Mouse (Mus musculus) myocyte (in vitro differentiated cells): ENCODE results near the gene Plxnc1.

Source experiments
- E2F4 ChIP-seq: IDR thresholded peaks from one replicate; pipeline ENCODE4 v1.6.1; 2011; ENCODE audit warnings: mild to moderate bottlenecking, control low read depth, moderate library complexity; ENCODE audit not compliant: insufficient read depth
- MAX ChIP-seq: IDR thresholded peaks from one replicate; pipeline ENCODE4 v1.6.1; 2011; ENCODE audit warnings: low read depth, mild to moderate bottlenecking, control low read depth
- MYOD1 ChIP-seq, 3 experiments: IDR thresholded peaks; one replicate each; pipeline ENCODE4 v1.6.1; 2011; ENCODE audit warnings: control low read depth in 2 of 3, low read depth in 2 of 3, mild to moderate bottlenecking in 2 of 3, moderate library complexity in 1 of 3; ENCODE audit not compliant: insufficient read length in 2 of 3, control insufficient read depth in 1 of 3
- MYOG ChIP-seq, 3 experiments: IDR thresholded peaks; one replicate each; pipeline ENCODE4 v1.6.1; 2011; ENCODE audit warnings: control low read depth in 2 of 3, low read depth in 2 of 3, mild to moderate bottlenecking in 2 of 3; ENCODE audit not compliant: insufficient read length in 2 of 3, control insufficient read depth in 1 of 3, insufficient read depth in 1 of 3
- POLR2A ChIP-seq: IDR thresholded peaks from one replicate; pipeline ENCODE4 v1.6.1; 2011; ENCODE audit warnings: low read depth, mild to moderate bottlenecking, control low read depth, moderate library complexity; ENCODE audit not compliant: insufficient read length
- TCF3 ChIP-seq: IDR thresholded peaks from one replicate; pipeline ENCODE4 v1.6.1; 2011; ENCODE audit warnings: low read depth, control low read depth; ENCODE audit not compliant: insufficient read length
- USF1 ChIP-seq: IDR thresholded peaks from one replicate; pipeline ENCODE4 v1.6.1; 2011; ENCODE audit warnings: low read depth, mild to moderate bottlenecking, control low read depth, moderate library complexity

DNA sequence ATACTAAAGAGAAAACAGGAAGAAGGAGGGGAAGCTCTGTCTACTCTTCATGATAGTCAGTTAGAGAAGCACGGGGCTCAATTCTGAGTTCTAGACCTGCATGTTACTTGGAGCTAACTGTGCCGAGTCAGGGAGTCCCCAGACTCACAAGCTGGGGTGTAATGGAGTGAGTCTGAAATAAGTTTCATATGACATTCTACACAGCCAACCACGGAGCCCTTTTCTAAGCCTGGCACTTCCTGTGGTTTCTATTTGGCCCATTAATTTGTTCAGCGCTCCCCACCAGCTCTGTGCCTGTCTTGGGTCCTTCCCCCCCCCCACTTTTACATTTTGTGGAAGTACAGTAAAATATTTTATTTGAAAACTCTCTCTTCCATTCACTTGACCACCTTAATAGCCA lies 27.3 kb downstream of the Plxnc1 start:
- TF ChIP-seq POLR2A (no peak), MAX (no peak), MYOG (IDR thresholded peaks at IDR 0.05; ENCODE audit: control insufficient read depth in 1 of 3, insufficient read depth in 1 of 3, insufficient read length in 2 of 3, low read depth in 2 of 3) (no peak), MYOD1 (IDR thresholded peaks at IDR 0.05; ENCODE audit: control insufficient read depth in 1 of 3, insufficient read length in 2 of 3, low read depth in 2 of 3) (no peak), E2F4 (no peak), TCF3 (no peak), USF1 (no peak)
